Mouse (Mus musculus) hindbrain, postnatal 0 days (tissue): ENCODE results near the gene Krt81. TPM values are rescaled to one million over a fixed set of nuclear protein-coding genes. Genes with fewer than 3 reads are reported as not detected.

Experiments
- ATAC-seq: fragments of 200-750 bp; cut with Nextera tagmentation; 2 replicates; pipeline ENCODE4 v1.8.0; 2017; ENCODE audit warnings: mild to moderate bottlenecking, moderate TSS enrichment, moderate library complexity
- DNase-seq: peaks from one replicate; pipeline ENCODE4 v3.0.0-alpha.2; 2015; ENCODE audit warnings: low spot score
- H3K27ac ChIP-seq: fragments of 300-500 bp; sonication (generic); 2 replicates; pipeline ENCODE4 v1.5.1; 2014; ENCODE audit warnings: mild to moderate bottlenecking
- H3K27me3 ChIP-seq: fragments of 300-500 bp; sonication (generic); 2 replicates; pipeline ENCODE4 v1.6.1; 2014; ENCODE audit warnings: low read length, mixed read lengths; ENCODE audit not compliant: insufficient read depth
- H3K36me3 ChIP-seq: fragments of 300-500 bp; sonication (generic); 2 replicates; pipeline ENCODE4 v1.6.1; 2014; ENCODE audit warnings: low read length, mixed read lengths; ENCODE audit not compliant: insufficient read depth
- H3K4me1 ChIP-seq: fragments of 300-500 bp; sonication (generic); 2 replicates; pipeline ENCODE4 v1.6.1; 2014; ENCODE audit warnings: antibody characterized with exemption, low read length, mixed read lengths; ENCODE audit not compliant: insufficient read depth
- H3K4me2 ChIP-seq: fragments of 300-500 bp; sonication (generic); 2 replicates; pipeline ENCODE4 v1.6.1; 2014; ENCODE audit warnings: low read depth, mild to moderate bottlenecking, low read length, moderate library complexity, mixed read lengths
- H3K4me3 ChIP-seq: fragments of 300-500 bp; sonication (generic); 2 replicates; pipeline ENCODE4 v1.5.1; 2014; ENCODE audit warnings: low read length
- H3K9ac ChIP-seq: fragments of 300-500 bp; sonication (generic); replicated peaks from 2 replicates; pipeline ENCODE4 v1.6.1; 2014; ENCODE audit warnings: mild to moderate bottlenecking, low read length, moderate library complexity, mixed read lengths
- H3K9me3 ChIP-seq: fragments of 300-500 bp; sonication (generic); 2 replicates; pipeline ENCODE4 v1.6.1; 2016; ENCODE audit warnings: low read length, mixed read lengths
- CTCF ChIP-seq: IDR thresholded peaks from 2 replicates; pipeline ENCODE4 v1.5.1; 2016; ENCODE audit warnings: antibody characterized with exemption, control low read depth, low read depth
- WGBS: fragments of 180-500 bp; shearing (Covaris S2); extraction: QIAGEN DNeasy Blood & Tissue Kit; methylation state at CpG from one replicate; pipeline ENCODE4 v1.1.7; 2014; 5-methylcytosine and 5-hydroxymethylcytosine counted together
- polyA plus RNA-seq: library from polyadenylated mRNA; unstranded; fragments of >200 nt; fragmentation: Nextera tagmentation; extraction: Ambion mirVana; gene quantifications from 2 replicates; pipeline ENCODE4 v1.2.1, GENCODE M21; 2015
- total RNA-seq: library from RNA; depleted of rRNA; stranded (reverse); fragments of >200 nt; gene quantifications from 2 replicates; pipeline ENCODE4 v1.2.3, GENCODE M21; 2014; rRNA removed

Krt81 gene
- total RNA-seq (not detected in 2 replicates), polyA plus RNA-seq (0.09 TPM in 1 of 2 replicates, not detected in the other)

GRCm38 (mm10) chr15:101463651-101464050, at the start of gene Krt81:
TSS of gene Krt81 (minus strand) at chr15:101463751.
- Histone ChIP-seq H3K4me1 (no peaks in the 10 kb centered on the region), H3K4me3 (no peak within 1 kb of the TSS), H3K4me2 (no peak within 1 kb of the TSS), H3K9ac (no peak within 1 kb of the TSS), H3K9me3 (no peaks in the 10 kb centered on the region), H3K27ac (no peak within 1 kb of the TSS), H3K27me3 (no peaks in the 10 kb centered on the region), H3K36me3 (no peaks in the 10 kb centered on the region)
- no peak for TF ChIP-seq CTCF
- ATAC-seq (no peak), DNase-seq (no peak)
- WGBS: 88% methylated on average over 13 of the region's 13 CpGs

DNA sequence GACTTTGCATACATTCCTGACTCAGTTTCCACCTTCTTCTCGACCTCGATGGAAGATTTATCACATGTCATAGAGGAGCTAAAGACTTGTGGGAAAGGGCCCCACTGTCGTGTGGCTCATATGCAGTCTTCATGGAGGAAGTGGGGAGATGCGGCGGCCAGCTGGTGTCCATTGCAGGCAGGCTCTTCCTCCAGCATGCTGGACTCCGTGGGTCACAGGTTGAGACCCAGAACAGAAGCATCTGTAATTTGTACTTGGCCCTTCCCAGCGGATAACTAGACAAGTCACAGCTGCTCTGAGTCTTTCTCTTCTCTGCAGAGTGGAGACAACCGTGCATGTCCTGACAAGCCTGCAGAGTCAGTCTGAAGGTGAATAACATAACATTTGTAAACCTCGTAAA, 44.7 kb upstream of the Krt81 start:
- ATAC-seq (no peak), DNase-seq (no peak)
- Histone ChIP-seq H3K9ac (no peak overlapping the region), H3K27ac (no peak overlapping the region), H3K36me3 (no peaks in the 10 kb centered on the region), H3K4me2 (no peak overlapping the region), H3K4me1 (peaks cover 4% of the 10 kb centered on the region; the same call in 1 of the 2 replicates), H3K4me3 (no peak overlapping the region), H3K27me3 (no peaks in the 10 kb centered on the region), H3K9me3 (no peaks in the 10 kb centered on the region)
- WGBS: 85% methylated on average over 9 of the region's 9 CpGs
- no peak for TF ChIP-seq CTCF

DNA sequence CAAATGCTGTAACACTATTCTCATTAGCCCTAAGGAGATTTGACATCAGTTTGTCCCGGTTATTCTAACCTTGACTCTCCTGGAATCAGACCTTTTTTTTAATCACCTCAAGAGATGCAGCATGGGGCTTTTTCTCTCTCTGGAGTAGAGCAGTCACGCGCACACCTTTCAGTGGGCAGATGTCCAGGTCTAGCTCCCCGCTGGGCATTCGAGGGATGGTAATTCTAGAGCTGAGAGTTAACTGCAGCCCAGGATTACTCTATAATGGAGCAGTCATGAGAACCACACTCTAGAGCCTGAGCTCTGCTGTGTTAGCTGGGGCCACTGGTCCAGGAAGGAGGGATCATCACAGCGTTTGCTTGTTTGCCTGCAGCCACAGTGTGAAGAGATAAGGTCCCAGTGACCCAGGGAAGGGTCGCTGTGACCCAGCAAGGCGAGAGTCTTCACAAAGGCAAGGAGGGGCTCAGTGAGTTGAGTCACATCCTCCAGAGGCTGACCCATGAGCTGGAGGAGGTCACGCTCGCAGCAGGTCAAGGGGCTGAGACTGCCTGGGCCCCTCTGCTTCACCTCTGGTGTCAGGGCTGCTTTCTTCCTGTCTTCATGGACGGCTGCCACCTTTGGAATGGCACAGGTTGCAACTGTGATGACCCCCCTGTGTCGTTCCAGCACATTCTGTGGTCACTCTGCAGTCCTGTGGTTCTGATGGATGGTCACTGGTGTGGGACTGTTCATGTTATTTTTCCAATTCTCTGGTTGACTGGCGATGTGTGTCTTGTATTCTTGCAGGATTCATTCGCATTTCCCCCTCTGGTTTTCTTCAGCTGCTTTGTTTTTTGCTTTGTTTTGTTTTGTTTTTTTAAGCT, 43.6 kb upstream of the Krt81 start:
- H3K27ac ChIP-seq: no peak overlapping the region
- WGBS: 52% methylated on average over 14 of the region's 14 CpGs
- H3K9ac ChIP-seq: no peak overlapping the region
- no peaks in the 10 kb centered on the region for H3K36me3 ChIP-seq
- H3K4me2 ChIP-seq: no peak overlapping the region
- no peak overlapping the region for H3K4me3 ChIP-seq
- ATAC-seq (no peak), DNase-seq (no peak)
- H3K9me3 ChIP-seq: no peaks in the 10 kb centered on the region
- H3K4me1 ChIP-seq: peaks cover 4% of the 10 kb centered on the region; the same call in 1 of the 2 replicates
- no peaks in the 10 kb centered on the region for H3K27me3 ChIP-seq
- no peak for TF ChIP-seq CTCF

GRCm38 (mm10) chr15:101497181-101497580, 33.6 kb upstream of the Krt81 start:
- Histone ChIP-seq H3K4me2 (no peak overlapping the region), H3K36me3 (no peaks in the 10 kb centered on the region), H3K9me3 (no peaks in the 10 kb centered on the region), H3K27ac (no peak overlapping the region), H3K4me3 (no peak overlapping the region), H3K4me1 (no peaks in the 10 kb centered on the region), H3K9ac (no peak overlapping the region), H3K27me3 (no peaks in the 10 kb centered on the region)
- peak; percentile 53 for TF ChIP-seq CTCF
- 77% methylated on average over 2 of the region's 2 CpGs for WGBS
- no peak; the same call in 1 of the 2 replicates for ATAC-seq
- peak; percentile 40 for DNase-seq

DNA sequence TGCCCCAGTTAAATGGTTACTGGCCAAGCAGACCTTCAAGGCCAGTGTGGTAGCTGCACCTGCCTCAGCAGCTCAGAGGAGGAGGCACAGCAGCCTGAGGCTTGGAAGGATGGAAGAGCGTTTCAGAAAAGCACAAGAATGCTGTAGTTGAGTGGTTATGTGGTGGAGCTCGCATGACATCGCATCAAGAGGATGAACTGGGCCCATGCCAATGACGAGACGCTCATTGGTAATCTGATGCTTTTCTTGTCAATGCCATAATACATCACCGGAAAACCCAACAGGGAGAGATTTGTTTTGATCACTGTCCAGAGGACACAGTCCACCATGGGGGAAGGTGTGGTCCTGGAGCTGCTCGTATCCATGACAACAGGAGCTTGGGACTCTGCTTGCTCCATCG, 31.7 kb upstream of the Krt81 start:
- H3K36me3 ChIP-seq: no peaks in the 10 kb centered on the region
- no peak overlapping the region for H3K4me2 ChIP-seq
- no peak for TF ChIP-seq CTCF
- no peaks in the 10 kb centered on the region for H3K4me1 ChIP-seq
- H3K27me3 ChIP-seq: no peaks in the 10 kb centered on the region
- no peak for ATAC-seq
- WGBS: 81% methylated on average over 8 of the region's 8 CpGs
- no peak overlapping the region for H3K9ac ChIP-seq
- no peak for DNase-seq
- H3K27ac ChIP-seq: no peak overlapping the region
- no peak overlapping the region for H3K4me3 ChIP-seq
- H3K9me3 ChIP-seq: no peaks in the 10 kb centered on the region

GRCm38 (mm10) chr15:101494203-101494602, 30.7 kb upstream of the Krt81 start:
- H3K36me3 ChIP-seq: no peaks in the 10 kb centered on the region
- H3K9me3 ChIP-seq: no peaks in the 10 kb centered on the region
- DNase-seq (no peak), ATAC-seq (no peak)
- no peak overlapping the region for H3K4me2 ChIP-seq
- no peak overlapping the region for H3K27ac ChIP-seq
- no peak overlapping the region for H3K4me3 ChIP-seq
- no peaks in the 10 kb centered on the region for H3K4me1 ChIP-seq
- H3K27me3 ChIP-seq: no peaks in the 10 kb centered on the region
- TF ChIP-seq CTCF: no peak
- no peak overlapping the region for H3K9ac ChIP-seq
- 67% methylated on average over 1 of the region's 1 CpGs for WGBS

GRCm38 (mm10) chr15:101493713-101494112, 30.2 kb upstream of the Krt81 start:
- Histone ChIP-seq H3K9ac (no peak overlapping the region), H3K36me3 (no peaks in the 10 kb centered on the region), H3K4me2 (no peak overlapping the region), H3K27ac (no peak overlapping the region), H3K9me3 (no peaks in the 10 kb centered on the region), H3K4me3 (no peak overlapping the region), H3K4me1 (no peaks in the 10 kb centered on the region), H3K27me3 (no peaks in the 10 kb centered on the region)
- DNase-seq: no peak
- no peak for ATAC-seq
- no peak for TF ChIP-seq CTCF
- WGBS: 94% methylated on average over 6 of the region's 6 CpGs
